Mouse (Mus musculus) MEL-GATA-1-ER (cell line): ENCODE measurements at regions not wholly inside any gene's neighbourhood (a gene's known extent, or its start where the extent isn't known, plus 50 kb on each side); places are given as distances from the start of the nearest gene placed in this dataset.

Source experiments
- DNase-seq: peaks from one replicate; pipeline ENCODE4 v3.0.0-alpha.2; 2012; ENCODE audit warnings: low read depth; ENCODE audit errors: extremely low read depth

DNA sequence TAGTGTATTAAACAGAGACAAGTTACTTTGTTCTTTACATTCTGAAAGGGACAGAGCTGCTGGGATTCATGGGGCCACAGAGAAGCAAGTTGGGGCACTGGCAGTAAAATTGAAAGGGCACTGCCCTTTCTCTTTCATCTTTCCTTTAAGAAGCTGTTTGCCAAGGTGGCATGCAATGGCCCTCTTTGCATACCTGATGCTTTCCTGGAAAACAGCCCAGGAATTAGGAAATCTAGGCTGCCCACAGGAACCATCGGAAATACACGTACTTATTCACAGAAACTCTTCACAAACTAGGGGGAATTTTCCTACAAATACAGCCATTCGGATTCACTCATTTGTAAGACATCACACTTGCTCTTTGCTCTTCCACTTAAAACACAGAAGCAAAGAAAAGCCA, 278.3 kb upstream of the Gm765 start:
- DNase-seq: no peak

DNA sequence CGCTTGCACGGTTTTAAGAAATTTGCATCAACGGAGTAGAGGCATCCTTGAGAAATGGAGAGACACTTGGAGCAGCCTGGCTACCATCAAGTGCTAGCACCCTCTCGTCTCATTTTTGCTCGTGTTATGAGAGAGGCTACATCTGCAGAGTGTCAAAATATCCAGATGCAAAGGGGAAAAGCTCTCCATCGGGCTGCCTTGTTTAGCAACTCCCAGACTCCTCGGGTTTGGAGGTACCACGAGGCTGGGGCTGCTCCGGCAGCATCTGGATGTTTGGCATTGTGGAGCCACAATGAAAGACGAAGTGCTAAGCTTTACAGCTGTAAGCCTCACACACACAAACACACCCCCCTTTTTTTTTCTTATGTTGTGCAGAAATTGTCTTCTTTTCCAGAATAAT, 270.5 kb upstream of the Gm765 start:
- DNase-seq: no peak

GRCm38 (mm10) chr6:98609133-98609532, 266.6 kb upstream of the Gm765 start:
- no peak for DNase-seq

- DNase-seq: no peak
Observed at GRCm38 (mm10) chr6:98606680-98607079, 264.1 kb upstream of the Gm765 start.

DNA sequence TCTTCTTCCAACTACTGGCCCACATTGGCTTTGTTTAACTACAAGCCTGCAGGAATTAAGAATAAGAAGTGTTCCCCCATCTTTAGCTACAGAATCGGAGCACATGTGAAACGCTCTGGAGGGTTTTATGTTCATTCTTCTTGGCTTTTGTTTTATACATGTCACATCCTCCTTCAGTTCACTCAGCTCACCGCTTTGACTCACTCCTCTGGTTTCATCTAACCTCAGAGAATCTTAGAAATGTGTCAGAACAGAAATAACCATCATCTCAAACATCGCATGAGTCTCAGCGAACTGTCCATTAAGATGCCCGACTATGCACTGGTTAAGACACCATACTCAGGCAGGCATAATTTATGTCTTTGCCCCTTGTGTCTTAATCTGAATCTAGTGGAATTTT, 255.1 kb upstream of the Gm765 start:
- DNase-seq: no peak

DNA sequence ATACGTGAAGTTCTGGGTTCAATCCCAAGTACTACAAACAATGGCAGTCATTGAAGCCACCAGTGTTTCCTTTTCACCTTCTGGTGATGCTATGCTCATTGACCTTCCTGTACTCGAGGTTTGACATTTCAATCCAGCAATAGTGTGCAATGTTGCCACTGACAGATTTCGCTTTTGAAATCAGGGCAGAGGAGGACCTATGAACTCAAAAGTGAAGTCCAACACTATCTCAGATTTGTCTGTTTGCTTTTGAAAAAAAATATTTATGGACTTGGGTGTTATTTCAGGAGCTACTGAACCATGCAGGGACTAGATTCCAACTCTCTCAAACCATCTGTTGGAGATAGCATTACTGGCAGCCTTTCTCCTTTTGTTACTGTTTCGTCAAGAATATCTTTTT, 248.4 kb upstream of the Gm765 start:
- DNase-seq: no peak

- no peak for DNase-seq
Observed at GRCm38 (mm10) chr6:98588979-98589378, 246.4 kb upstream of the Gm765 start.

DNA sequence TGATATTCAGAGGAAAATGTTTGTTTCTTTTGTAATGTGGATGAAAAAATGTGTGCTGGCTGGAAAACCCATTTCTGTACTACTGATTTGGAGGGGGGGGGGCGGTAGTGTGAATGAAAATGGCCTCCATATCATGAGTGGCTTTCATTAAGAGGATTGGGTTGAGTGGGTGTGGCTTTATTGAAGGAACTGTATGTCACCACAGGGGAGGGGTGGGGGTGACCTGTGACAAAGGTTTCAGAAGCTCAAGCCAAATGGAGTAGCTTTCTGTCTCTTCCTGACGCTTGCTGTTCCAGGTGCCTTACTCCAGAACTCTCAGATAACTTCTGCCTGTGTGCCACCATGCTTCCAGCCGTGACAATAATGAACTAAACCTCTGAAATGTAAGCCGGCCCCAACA, 242.0 kb upstream of the Gm765 start:
- no peak for DNase-seq

DNA sequence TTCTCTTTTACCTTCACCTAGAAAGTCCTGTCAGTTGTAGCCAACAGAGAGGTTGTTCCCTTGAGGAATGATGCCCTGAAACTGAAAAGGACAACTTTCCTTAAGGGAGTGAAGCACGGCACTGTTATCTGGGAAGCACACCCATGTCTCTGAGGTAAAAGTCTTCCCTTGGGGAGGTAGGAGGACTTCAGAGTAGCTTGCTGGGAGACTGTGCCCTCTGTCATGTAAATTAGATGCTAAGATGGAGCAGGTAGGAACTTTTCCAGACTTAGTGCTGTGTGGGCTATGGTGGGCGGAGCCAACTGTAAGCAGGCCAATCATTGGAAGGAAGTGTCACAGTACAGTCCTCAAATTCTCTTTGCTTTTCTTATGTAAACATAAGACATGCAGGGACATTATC, 240.3 kb upstream of the Gm765 start:
- no peak for DNase-seq

- DNase-seq: no peak
Observed at GRCm38 (mm10) chr6:98575227-98575626, 232.7 kb upstream of the Gm765 start.

DNA sequence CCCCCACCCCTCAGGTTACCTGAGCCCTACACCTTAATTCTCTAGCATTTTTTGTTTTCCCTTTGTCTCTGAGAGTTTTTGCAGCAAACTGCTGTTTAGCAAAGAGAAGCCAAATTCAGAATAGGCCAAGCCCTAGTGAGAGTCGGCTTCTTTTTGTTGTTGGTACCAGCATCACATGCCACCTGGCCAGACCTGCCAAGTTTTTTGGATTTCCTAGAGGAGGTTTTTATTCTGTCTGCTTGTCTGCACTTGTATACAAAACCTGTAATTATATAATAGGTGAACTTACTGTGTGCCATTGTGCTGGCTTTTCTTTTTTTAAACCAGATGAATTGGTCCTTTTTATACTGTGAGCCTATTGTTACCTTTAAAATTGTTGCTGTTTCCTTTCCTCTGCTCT, 213.1 kb upstream of the Gm765 start:
- DNase-seq: no peak

DNA sequence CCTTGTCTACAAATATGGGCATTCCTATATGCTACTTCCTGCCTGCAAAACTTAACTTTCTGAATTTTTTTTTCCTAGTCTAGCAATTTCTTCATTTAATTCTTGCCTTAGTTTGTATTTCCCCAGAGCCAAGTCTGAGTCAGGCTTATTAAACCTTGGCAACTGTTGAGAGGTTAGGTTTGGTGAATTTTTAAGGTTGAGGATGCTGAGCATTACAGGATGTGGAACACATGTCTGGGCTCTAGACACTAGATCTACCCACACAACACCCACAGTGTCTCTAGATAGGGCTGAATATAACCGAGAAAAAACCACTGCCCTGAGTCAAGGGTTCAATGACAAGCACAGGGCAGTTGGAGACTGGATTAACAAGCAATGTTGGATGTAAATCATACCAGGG, 211.4 kb upstream of the Gm765 start:
- no peak for DNase-seq

DNA sequence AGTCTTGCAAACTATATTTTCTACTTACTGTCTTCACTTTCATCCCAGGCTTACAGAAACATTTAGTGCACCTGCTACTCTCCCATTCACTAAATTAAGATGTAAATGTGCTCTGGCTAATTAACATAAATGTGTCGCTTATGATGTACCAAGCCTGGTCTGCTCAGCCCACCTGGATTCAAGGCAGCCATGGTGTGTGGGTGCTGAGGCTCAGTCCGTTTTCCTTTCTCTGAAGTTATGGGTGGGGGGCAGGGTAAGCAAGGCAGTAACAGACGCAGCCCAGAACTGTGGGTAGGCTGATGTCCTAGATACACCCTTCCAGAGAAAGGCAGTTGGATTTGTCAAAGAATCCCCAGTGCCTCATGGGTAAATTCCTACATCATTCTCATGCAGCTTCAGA, 209.2 kb upstream of the Gm765 start:
- no peak for DNase-seq

DNA sequence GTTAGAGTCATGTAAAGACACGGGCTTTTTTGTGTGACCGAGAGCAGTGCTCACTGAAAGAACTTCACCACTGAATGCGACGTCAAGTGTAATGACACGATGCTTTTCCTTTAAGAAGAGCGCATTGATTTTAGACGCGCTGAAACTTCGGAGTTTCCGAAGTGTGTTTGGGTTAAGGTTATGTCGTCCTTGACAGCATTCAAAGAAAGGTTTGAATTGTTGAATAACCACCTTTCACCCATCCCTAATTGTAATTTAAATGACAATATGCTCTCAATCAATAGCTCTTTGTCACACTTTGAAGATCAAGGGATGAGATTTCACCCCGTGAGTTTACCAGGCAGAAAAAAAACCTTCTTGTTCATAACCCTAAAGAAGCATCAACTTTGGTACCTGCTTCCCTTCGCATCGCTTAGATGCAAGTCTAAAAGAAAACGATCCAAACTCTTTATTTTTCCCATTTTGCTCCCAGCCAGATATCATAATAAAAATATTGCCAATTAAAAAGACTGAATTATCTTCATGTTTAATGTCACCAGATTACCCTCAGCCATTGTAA, 184.4 kb upstream of the Gm765 start:
- no peak for DNase-seq

DNA sequence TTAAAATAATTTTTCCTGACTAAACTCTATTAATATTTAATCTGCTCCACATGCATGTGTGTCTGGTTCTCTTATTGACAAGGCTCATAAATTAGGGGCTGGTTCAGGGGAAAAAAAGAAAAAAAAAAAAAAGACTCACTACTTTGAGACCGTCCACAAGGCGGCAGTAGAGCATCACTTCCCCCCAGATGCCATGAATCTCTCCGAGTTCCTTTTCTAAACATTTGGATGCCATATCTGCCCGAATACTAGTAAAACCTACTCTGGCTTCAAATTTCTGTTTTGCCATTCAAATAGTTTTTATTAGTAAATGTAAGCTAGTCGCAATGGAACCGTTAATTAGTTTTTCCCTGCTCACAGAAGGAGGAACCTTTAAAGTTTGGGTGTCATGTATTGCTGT, 182.7 kb upstream of the Gm765 start:
- peak; percentile 7 for DNase-seq

DNA sequence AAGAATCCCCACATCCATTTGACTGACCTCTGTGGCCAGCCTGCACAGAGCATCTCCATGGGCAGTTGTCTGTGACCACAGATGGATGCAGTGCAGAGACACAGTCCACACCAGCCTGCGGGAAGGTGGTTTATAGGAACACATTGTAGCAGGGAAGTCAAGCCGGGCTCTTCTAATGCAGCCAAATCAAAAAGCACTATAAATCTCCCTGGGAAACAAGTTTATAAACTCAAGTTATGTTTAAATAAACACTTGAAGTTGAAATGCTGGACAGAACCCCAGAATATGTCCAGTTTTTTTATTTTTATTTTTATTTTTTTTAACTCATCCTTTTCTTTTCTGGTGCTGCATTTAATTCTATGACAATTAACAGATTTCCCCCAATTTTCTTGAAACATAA, 182.1 kb upstream of the Gm765 start:
- no peak for DNase-seq

- no peak for DNase-seq
Observed at GRCm38 (mm10) chr6:98521526-98521925, 179.0 kb upstream of the Gm765 start.

DNA sequence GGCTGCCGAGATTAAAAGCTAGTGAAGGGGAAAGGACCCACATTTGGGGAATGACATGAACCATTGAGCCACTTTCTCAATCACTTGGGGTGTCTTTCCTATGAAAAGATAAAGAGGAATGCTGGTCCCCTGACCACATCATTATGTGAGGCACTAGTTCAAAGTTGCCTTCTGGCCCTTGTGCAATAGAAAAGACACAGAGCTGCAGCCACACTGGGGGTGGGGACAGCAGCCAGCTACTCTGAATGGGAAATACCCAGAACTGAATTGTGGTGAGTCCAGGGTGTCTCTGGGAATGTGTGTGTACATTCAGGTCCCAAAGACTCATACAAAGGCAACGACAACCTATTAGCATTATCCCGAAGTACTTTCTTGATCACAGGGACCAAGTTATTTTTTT, 172.3 kb upstream of the Gm765 start:
- no peak for DNase-seq

- no peak for DNase-seq
Observed at GRCm38 (mm10) chr6:98514376-98514775, 171.8 kb upstream of the Gm765 start.

DNA sequence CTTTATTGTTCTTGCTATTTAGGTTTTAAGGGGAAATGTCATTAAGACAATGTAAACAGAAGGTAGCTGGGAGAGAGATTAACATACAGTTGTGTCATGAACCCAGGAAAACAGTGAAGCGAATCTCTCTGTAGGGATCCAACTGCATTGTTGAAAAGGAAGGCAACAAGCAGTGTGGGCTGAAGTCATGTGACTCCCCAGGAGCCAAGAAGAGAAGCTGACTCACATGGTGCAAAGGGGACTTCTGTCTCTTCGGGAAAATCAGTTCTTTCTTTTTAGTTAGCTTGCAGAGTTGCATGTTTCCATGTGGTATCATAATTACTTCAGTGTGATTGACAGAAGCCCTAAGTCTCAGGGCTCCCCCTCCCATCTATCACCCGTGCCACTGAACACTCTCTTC, 170.7 kb upstream of the Gm765 start:
- DNase-seq: no peak

- DNase-seq: no peak
Observed at GRCm38 (mm10) chr6:98502726-98503125, 160.2 kb upstream of the Gm765 start.

DNA sequence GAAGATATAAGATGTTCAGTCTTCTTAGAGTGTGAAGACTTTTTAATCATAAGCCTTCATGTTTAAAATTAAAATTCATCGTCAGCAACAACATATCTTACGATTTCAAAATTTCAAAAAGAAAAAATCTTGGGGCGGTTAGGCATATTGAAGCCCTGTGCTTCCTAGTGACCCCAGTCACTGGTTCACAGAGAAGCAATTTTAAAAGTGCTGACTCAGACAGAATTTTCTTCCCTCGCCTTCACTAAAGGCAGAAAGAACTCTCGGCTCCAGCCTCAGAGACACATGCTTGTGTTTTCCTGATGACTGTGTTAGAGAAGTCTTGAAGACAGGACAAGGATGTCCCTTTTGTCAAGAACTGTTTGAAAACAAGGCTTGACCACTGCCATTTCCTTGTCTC, 157.2 kb upstream of the Gm765 start:
- DNase-seq: no peak

- no peak for DNase-seq
Observed at GRCm38 (mm10) chr6:98486626-98487025, 144.1 kb upstream of the Gm765 start.
